Mouse (Mus musculus) gastrocnemius, postnatal 14 days (tissue): ENCODE results near the gene Fgfrl1. TPM values are rescaled to one million over a fixed set of nuclear protein-coding genes. Genes with fewer than 3 reads are reported as not detected.

ENCODE experiments used
- DNase-seq: peaks from one replicate; pipeline ENCODE4 v3.0.0; 2021; ENCODE audit warnings: mixed read lengths
- intact Hi-C: fragments of 180-260 bp; cut with DNase I; formaldehyde crosslinking; loops from one replicate; pipeline ENCODE4 v1.15.1; 2025; ENCODE audit warnings: low total_unique reads
- total RNA-seq, 2 experiments: library from RNA; stranded (reverse); gene quantifications; 2 replicates each; pipeline ENCODE4 v1.2.3; 2021

Gene Fgfrl1
- total RNA-seq, 2 experiments from 2014 or later: 31.9 to 45.4 TPM

GRCm38 (mm10) chr5:108693872-108694288 is 1.7 kb downstream of the Fgfrl1 start:
- intact Hi-C loops: loop anchor here (5.0 kb wide), 1 partner anchor 33 kb away; no protein-coding TSS in a partner anchor
- DNase-seq: peak; percentile 91

- DNase-seq: peak; percentile 45
- intact Hi-C loops: loop anchor here (5.0 kb wide), 1 partner anchor 33 kb away; no protein-coding TSS in a partner anchor
Observed at GRCm38 (mm10) chr5:108694352-108695261, 2.4 kb downstream of the Fgfrl1 start.

- intact Hi-C loops: no loop called here
- peak; percentile 35 for DNase-seq
Observed at GRCm38 (mm10) chr5:108695861-108696260, 3.7 kb downstream of the Fgfrl1 start.

GRCm38 (mm10) chr5:108696542-108696941 is 4.4 kb downstream of the Fgfrl1 start:
- no peak for DNase-seq
- intact Hi-C loops: no loop called here

GRCm38 (mm10) chr5:108697341-108697753 is 5.2 kb downstream of the Fgfrl1 start:
- intact Hi-C loops: no loop called here
- DNase-seq: no peak

GRCm38 (mm10) chr5:108700346-108700745 is 8.2 kb downstream of the Fgfrl1 start:
- intact Hi-C loops: no loop called here
- DNase-seq: no peak

GRCm38 (mm10) chr5:108701341-108702021 is 9.3 kb downstream of the Fgfrl1 start:
- intact Hi-C loops: no loop called here
- DNase-seq: no peak

GRCm38 (mm10) chr5:108703754-108704626 is 11.8 kb downstream of the Fgfrl1 start:
- intact Hi-C loops: no loop called here
- DNase-seq: no peak

GRCm38 (mm10) chr5:108707758-108708157 is 15.6 kb downstream of the Fgfrl1 start:
- no peak for DNase-seq
- intact Hi-C loops: no loop called here

- intact Hi-C loops: no loop called here
- DNase-seq: no peak
Observed at GRCm38 (mm10) chr5:108708419-108708818, 16.2 kb downstream of the Fgfrl1 start.

GRCm38 (mm10) chr5:108708981-108709731 is 17.0 kb downstream of the Fgfrl1 start:
- intact Hi-C loops: no loop called here
- DNase-seq: no peak

- intact Hi-C loops: no loop called here
- no peak for DNase-seq
Observed at GRCm38 (mm10) chr5:108711968-108712367, 19.8 kb downstream of the Fgfrl1 start.

- intact Hi-C loops: no loop called here
Observed at GRCm38 (mm10) chr5:108713096-108713495, 20.9 kb downstream of the Fgfrl1 start.

GRCm38 (mm10) chr5:108713691-108714090 is 21.5 kb downstream of the Fgfrl1 start:
- DNase-seq: no peak
- intact Hi-C loops: no loop called here

More at GRCm38 (mm10) chr5:108713096-108713495, 20.9 kb downstream of the Fgfrl1 start:
- DNase-seq: no peak

- intact Hi-C loops: no loop called here
- peak; percentile 35 for DNase-seq
Observed at GRCm38 (mm10) chr5:108714149-108714548, 22.0 kb downstream of the Fgfrl1 start.

GRCm38 (mm10) chr5:108715974-108716373 is 23.8 kb downstream of the Fgfrl1 start:
- intact Hi-C loops: no loop called here
- DNase-seq: no peak

GRCm38 (mm10) chr5:108718051-108718450 is 25.9 kb downstream of the Fgfrl1 start:
- intact Hi-C loops: no loop called here

GRCm38 (mm10) chr5:108719761-108720160 is 27.6 kb downstream of the Fgfrl1 start:
- intact Hi-C loops: no loop called here
- DNase-seq: no peak

More at GRCm38 (mm10) chr5:108718051-108718450, 25.9 kb downstream of the Fgfrl1 start:
- no peak for DNase-seq

- intact Hi-C loops: no loop called here
- no peak for DNase-seq
Observed at GRCm38 (mm10) chr5:108724006-108724405, 31.8 kb downstream of the Fgfrl1 start.
